Mouse (Mus musculus) layer of hippocampus, postnatal 36 days (tissue): Measurements from ENCODE around the gene Rnf212b. TPM values are rescaled to one million over a fixed set of nuclear protein-coding genes. Genes with fewer than 3 reads are reported as not detected.
A peak's percentile ranks its signal among the peaks of the same experiment; 100 is the strongest.
"Not testable (repeated sequence)": the region's sequence is repeated elsewhere in the genome, so short reads cannot be mapped to it uniquely, and the experiment has no call there.

ENCODE experiments used
- DNase-seq, 2 experiments: peaks; one replicate each; pipeline ENCODE4 v3.0.0; 2022
- total RNA-seq, 2 experiments: library from RNA; stranded (reverse); gene quantifications; 2 replicates each; pipeline ENCODE4 v1.2.3; 2021

Gene Rnf212b
- not detected for total RNA-seq

DNA sequence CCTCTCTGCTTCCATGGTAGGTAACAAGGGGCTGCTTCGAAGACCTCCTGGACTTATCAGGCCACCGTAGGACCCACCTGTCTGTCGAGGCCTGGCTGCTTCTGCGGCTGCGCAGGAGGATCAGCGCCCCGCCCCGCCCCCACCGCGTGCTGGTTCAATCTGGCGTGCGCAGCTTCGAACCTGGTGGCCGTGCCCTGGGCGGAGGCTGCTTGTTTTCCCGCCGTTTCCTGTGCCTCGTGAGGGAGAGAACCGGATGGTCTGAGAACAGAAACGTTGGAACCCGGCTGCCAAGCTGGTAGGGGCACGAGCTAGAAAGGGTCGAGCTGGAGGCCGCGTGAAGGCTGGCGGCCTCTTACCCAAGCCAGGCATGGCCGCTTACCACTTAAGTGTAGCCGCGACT is at the start of gene Rnf212b:
Gene Rnf212b (plus strand): TSS at position 151 of the 400 bp plus-strand sequence.
- no peak for DNase-seq

- DNase-seq: not testable (repeated sequence)
Observed at GRCm38 (mm10) chr14:54766937-54767336, 47.0 kb upstream of the Rnf212b start.

GRCm38 (mm10) chr14:54768314-54769067 is 45.5 kb upstream of the Rnf212b start:
- DNase-seq: no peak

GRCm38 (mm10) chr14:54769068-54769425 is 44.9 kb upstream of the Rnf212b start:
- DNase-seq: no peak

DNA sequence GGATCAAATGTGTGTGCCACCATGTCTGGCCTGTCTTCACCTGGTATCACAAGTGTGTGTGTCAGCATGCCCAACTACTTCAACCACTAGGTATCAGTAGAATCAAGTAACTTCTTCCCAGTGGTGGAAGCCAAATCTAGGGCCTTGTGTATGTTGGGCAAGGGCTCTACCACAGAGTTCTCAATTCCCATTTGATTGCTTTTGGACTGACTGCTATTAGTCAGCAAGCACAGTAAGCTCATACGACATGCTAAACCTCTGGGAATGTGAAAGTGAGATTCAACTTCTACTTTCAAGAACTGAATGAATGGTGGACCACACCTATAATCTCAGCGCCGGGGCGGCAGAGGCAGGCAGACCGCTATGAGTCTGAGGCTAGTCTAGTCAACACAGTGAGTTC is 43.6 kb upstream of the Rnf212b start:
- no peak for DNase-seq

- DNase-seq: peak in 1 of 2 experiments; percentile 67
Observed at GRCm38 (mm10) chr14:54772333-54772856, 41.5 kb upstream of the Rnf212b start.

DNA sequence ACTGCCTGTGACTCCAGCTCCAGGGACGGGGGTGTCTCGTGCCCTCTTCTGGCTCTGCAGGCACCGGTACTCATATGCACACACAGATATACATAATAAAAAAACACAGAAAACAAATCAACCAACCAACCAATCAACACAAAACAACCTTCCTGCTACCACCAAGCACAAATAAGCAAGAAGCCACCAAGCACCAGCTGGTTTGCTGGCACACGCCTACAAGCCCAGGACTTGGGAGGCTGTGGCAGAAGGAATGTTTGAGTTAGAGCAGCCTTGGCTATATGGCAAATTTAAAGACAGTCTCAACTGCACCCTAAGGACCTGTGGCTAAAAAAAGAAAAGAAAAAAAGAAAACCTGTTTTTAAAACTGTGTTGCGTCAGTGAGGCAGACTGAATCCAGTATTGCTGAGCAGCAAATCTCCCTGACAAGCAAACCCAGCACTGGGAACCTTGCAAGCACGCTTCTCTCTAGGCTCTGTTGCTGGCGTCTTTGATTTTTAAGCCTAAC is 38.4 kb upstream of the Rnf212b start:
- DNase-seq: no peak

DNA sequence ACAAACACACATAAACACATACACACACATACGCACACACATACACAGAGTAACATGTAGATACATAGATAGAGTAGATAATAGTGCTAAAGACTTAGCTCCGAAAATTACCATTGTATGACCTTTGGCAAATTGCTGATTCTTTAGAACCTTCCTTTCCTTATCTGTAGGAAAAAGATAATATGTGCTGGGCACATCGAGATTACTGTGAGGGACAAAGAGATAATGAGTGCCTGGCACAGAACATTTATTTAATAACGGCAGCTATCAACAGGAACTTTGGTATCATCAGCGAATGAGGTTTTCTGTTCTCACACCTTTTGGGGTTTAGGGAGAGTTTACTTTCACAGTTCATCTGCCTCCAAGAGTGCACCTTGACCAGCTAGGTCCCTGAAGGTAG is 37.2 kb upstream of the Rnf212b start:
- no peak for DNase-seq

DNA sequence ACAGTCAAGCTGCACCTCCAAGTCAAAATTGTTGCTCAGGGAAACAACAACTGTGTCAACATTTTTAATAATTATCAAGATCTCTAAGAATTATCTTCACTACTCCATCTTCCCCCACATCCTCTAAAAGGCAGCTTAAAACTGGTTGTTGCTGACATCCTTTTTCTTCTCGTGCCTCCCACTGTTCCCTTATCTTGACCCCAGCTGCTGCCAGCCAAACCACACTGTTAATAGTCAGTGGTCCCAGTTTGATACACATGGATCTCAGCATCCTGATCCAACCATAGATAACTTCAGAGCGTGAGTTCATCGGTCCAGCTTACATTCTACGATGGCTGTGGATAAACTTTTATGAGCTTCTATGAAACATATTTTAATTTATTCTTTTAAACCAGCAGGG is 36.0 kb upstream of the Rnf212b start:
- DNase-seq: no peak

GRCm38 (mm10) chr14:54780084-54780483 is 33.9 kb upstream of the Rnf212b start:
- no peak for DNase-seq

- peak; percentile 60 to 66 for DNase-seq
Observed at GRCm38 (mm10) chr14:54780836-54781609, 32.9 kb upstream of the Rnf212b start.

DNA sequence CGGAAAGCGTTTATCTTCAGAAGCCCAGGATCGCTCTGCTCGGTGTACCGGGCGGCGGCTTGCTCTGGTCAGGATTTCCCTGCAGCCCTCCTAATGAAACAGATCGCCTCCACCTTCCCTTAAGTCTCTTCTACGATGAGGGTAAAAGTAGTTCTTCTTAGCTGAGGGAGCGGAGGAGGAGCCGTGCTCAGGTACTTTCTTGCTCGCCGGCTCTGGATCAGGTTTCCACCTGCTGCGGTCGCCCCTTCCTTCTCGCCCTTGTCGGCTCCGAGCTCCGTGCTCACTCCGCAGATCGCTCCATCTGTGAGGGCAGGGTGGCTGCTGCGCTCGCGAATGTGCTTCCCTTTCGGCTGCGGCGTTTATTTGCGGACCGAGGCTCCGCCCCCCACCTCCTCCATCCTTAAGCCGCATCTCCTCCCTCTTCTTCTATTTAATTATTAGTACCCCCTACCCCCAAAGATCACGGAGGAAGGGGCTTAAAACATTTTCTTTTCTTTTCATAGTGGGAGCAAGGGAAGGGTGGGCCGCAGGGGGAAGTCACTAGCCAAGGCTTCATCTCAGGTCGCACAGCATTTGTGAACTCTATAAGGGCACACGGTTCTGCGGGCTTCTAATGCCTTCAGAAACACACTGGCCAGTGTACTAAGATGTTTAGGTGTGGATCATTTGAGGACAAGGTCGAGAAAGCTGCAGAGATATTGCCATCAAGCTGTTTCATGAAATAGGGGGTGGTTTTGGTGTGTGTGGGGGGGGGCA is 32.2 kb upstream of the Rnf212b start, which contains the start of gene Slc7a8:
Gene Slc7a8 (minus strand): TSS at position 337 of the 756 bp plus-strand sequence.
- DNase-seq: peak; percentile 74 to 80

GRCm38 (mm10) chr14:54782971-54783370 is 31.0 kb upstream of the Rnf212b start:
- DNase-seq: no peak

DNA sequence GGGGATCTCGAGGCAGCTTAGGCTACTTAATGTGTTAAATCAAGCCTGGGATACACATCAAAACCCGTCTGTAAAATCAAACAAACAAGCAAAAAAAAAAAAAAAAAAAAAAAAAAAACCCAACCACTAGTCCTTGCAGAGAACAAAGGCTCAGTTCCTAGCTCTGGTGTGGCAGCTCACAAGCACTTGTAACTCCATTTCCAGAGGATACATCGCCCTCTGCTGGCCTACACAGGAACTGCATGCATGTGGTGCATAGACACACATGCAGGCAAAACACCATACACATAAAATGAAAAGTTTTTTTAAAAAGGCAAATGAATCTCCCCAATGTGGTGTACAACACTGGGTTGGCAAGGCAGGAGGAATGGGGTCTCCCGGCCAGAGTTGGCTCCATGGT is 28.0 kb upstream of the Rnf212b start:
- DNase-seq: peak in 1 of 2 experiments; percentile 43

DNA sequence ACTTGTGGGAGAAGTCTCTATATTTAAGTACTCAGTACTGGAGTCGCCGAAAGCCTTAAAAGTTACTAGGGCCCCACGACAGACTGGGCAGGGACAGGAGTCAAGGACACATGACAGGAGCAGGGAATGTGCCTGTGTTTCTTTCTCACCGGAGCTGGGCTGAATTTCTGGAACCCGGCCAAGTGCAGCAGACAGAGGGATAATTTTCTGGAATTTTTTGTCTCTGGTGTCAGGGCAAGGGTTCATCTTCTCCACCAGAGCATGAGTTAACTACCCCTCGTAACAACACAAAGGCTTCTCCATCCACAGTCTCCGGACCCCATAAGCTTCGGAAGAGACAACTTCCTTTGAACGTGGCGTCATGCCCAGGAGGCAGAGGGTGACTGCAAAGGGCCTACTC is 27.5 kb upstream of the Rnf212b start:
- no peak for DNase-seq

- no peak for DNase-seq
Observed at GRCm38 (mm10) chr14:54787226-54787625, 26.7 kb upstream of the Rnf212b start.

DNA sequence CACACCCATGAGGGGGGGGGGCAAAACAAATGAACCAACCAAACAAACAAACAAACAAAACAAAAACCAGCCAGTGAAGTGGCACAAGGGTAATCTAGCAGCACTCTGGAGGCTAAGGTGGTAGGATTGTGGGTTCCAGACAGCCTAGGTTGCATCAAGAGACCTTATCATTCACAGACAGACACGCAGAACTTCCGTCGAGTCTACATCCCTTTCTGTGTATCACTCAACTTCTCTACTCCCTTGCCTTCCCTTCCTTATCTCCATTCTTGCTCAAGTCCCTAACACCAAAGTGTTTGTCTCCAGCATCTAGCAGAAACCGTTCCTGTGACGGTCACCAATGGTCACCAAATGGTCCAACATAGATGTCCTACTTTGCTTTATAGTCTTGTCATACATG is 25.7 kb upstream of the Rnf212b start:
- no peak for DNase-seq

GRCm38 (mm10) chr14:54792166-54792565 is 21.8 kb upstream of the Rnf212b start:
- DNase-seq: no peak

GRCm38 (mm10) chr14:54793351-54793750 is 20.6 kb upstream of the Rnf212b start:
- no peak for DNase-seq

- DNase-seq: no peak
Observed at GRCm38 (mm10) chr14:54793894-54794830, 19.8 kb upstream of the Rnf212b start.

DNA sequence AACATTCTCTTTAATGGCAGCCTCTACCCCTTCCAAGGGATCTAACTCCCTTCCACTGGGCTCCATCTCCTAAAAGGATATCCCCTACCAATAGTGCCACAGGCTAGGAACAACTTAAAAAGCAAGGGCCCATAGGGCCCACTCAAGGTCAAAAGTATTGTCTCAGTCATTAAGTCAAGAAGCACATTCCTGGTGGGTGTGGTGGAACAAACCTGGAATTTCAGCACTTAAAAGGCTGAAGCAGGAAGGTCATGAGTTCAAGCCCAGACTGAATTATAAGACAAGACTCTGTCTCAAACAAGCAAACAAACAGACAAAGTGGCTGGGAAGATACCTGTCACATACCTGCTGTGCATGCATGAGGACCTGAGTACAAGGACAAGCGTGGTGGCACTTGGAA is 18.0 kb upstream of the Rnf212b start:
- DNase-seq: no peak
